Mouse (Mus musculus) kidney, adult 2 months (tissue): ENCODE data around the gene Dennd2c.

Source experiments
- CTCF ChIP-seq: fragments of 200-500 bp; conservative IDR thresholded peaks from 2 replicates; pipeline ENCODE4 v1.5.1; 2011; ENCODE audit warnings: low read depth, mild to moderate bottlenecking, control low read depth, low read length, moderate library complexity, mixed read lengths; ENCODE audit not compliant: insufficient read depth, insufficient read length
- POLR2A ChIP-seq: fragments of 200-500 bp; IDR thresholded peaks from one replicate; pipeline ENCODE4 v1.6.1; 2011; ENCODE audit warnings: low read depth, low read length, control low read depth

- TF ChIP-seq POLR2A (no peak), CTCF (no peak)
Observed at GRCm38 (mm10) chr3:103123636-103124035, 21.2 kb downstream of the Dennd2c start.
